Mouse (Mus musculus) heart, embryonic 14.5 days (tissue): ENCODE data around the gene Diaph2. TPM values are rescaled to one million over a fixed set of nuclear protein-coding genes. Genes with fewer than 3 reads are reported as not detected.

ENCODE experiments used
- ATAC-seq: fragments of 200-750 bp; cut with Nextera tagmentation; 2 replicates; pipeline ENCODE4 v1.8.0; 2017; ENCODE audit warnings: low read depth, moderate TSS enrichment; ENCODE audit not compliant: insufficient number of reproducible peaks, insufficient read depth, low FRiP score
- H3K27ac ChIP-seq, 2 experiments: fragments of 200-500 bp in 1 of 2; fragments of 300-500 bp in 1 of 2; sonication (generic) in 1 of 2; replicated peaks in 1 of 2; 2 replicates each; pipeline ENCODE4 v1.5.1; 2012 to 2014; ENCODE audit warnings: low read depth in 2 of 2, low read length in 2 of 2, control low read depth in 1 of 2, mild to moderate bottlenecking in 1 of 2, mixed read lengths in 1 of 2; ENCODE audit not compliant: control insufficient read depth in 1 of 2, insufficient read depth in 1 of 2
- H3K27me3 ChIP-seq: fragments of 300-500 bp; sonication (generic); 2 replicates; pipeline ENCODE4 v1.6.1; 2014; ENCODE audit warnings: mild to moderate bottlenecking, low read length, control low read depth; ENCODE audit not compliant: control insufficient read depth, insufficient read depth
- H3K36me3 ChIP-seq: fragments of 300-500 bp; sonication (generic); 2 replicates; pipeline ENCODE4 v1.6.1; 2014; ENCODE audit warnings: mild to moderate bottlenecking, control low read depth, low read length, mixed read lengths; ENCODE audit not compliant: control insufficient read depth, insufficient read depth
- H3K4me1 ChIP-seq, 2 experiments: fragments of 200-500 bp in 1 of 2; fragments of 300-500 bp in 1 of 2; sonication (generic) in 1 of 2; 2 replicates each; pipeline ENCODE4 v1.6.1; 2012 to 2014; ENCODE audit warnings: low read length in 2 of 2, control low read depth in 1 of 2, mixed read lengths in 1 of 2; ENCODE audit not compliant: control insufficient read depth in 2 of 2, insufficient read depth in 2 of 2
- H3K4me2 ChIP-seq: fragments of 300-500 bp; sonication (generic); 2 replicates; pipeline ENCODE4 v1.6.1; 2014; ENCODE audit warnings: mild to moderate bottlenecking, low read length
- H3K4me3 ChIP-seq, 2 experiments: fragments of 200-500 bp in 1 of 2; fragments of 300-500 bp in 1 of 2; sonication (generic) in 1 of 2; 2 replicates each; pipeline ENCODE4 v1.5.1; 2012 to 2014; ENCODE audit warnings: low read length in 2 of 2, mild to moderate bottlenecking in 2 of 2, control low read depth in 1 of 2, low read depth in 1 of 2, moderate library complexity in 1 of 2; ENCODE audit not compliant: control insufficient read depth in 1 of 2, insufficient read depth in 1 of 2
- H3K9ac ChIP-seq: fragments of 300-500 bp; sonication (generic); 2 replicates; pipeline ENCODE4 v1.6.1; 2014; ENCODE audit warnings: mild to moderate bottlenecking, low read length
- H3K9me3 ChIP-seq: fragments of 300-500 bp; sonication (generic); 2 replicates; pipeline ENCODE4 v1.6.1; 2016; ENCODE audit warnings: low read length, control low read depth; ENCODE audit not compliant: control insufficient read depth
- WGBS: fragments of 180-500 bp; shearing (Covaris S2); extraction: QIAGEN DNeasy Blood & Tissue Kit; methylation state at CpG from one replicate; pipeline ENCODE4 v1.1.7; 2014; 5-methylcytosine and 5-hydroxymethylcytosine counted together
- polyA plus RNA-seq: library from polyadenylated mRNA; unstranded; fragments of >200 nt; fragmentation: Nextera tagmentation; extraction: Ambion mirVana; gene quantifications from 2 replicates; pipeline ENCODE4 v1.2.1, GENCODE M21; 2014

Diaph2 gene
- polyA plus RNA-seq, 1 experiment from 2014 or later: 6.8 TPM

DNA sequence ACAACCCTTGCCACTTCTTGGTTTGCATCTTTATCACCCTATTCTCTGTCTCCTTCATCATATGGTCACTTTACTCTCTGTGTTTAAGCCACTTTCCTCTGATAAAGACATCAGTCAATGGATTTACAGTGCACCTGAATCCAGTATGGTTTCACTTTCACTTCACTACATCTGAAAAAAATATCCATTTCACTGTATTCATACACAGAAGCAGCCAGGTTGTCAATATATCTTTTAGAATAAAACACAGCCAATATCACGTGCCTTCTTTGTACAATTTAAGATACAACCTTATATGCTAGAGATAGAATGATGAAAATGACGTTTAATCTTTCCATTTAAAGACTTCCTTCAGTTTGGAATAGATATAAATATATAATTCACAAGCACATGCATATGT is 673.6 kb downstream of the Diaph2 start:
- Histone ChIP-seq H3K9ac (no peak overlapping the region), H3K36me3 (no peaks in the 10 kb centered on the region), H3K27ac (no peak overlapping the region), H3K4me2 (no peak overlapping the region), H3K4me3 (no peak overlapping the region), H3K27me3 (no peaks in the 10 kb centered on the region), H3K4me1 (no peaks in the 10 kb centered on the region), H3K9me3 (no peaks in the 10 kb centered on the region)
- WGBS: 67% methylated on average over 2 of the region's 2 CpGs
- ATAC-seq: no peak

DNA sequence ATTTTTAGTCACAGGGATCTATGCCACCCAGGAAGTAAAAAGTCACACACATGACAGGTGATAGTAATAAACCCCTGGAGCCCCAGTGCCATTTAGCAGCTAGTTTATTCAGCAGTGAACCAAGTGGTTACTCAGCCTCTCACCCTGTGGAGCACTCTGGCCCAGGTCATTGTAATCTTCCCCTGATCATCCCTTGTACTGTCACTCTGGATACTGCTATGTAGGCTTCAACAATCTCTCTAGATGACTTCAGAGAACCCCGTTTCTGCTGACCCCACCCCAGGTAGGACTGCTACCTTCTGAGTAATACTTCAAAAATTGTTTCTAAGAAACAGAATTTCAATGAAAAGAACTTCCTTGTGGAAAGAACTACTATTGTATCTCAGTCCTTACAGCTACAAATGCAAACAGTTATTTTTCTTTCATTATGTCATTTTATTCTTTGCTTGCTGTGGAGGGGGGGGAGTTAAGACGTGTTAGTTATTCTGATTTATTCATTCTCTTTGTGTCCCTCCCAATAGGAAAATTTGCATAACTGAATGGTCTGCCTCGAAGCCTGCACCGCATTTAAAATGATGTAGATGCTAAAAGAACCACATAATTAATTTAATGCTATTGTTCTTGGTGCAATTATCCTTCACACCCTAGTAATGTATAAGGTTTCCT is 702.4 kb downstream of the Diaph2 start:
- H3K27ac ChIP-seq: no peak overlapping the region
- no peaks in the 10 kb centered on the region for H3K4me1 ChIP-seq
- no peak for ATAC-seq
- H3K4me3 ChIP-seq: no peak overlapping the region
- no peak overlapping the region for H3K9ac ChIP-seq
- H3K36me3 ChIP-seq: no peaks in the 10 kb centered on the region
- H3K9me3 ChIP-seq: no peaks in the 10 kb centered on the region
- H3K4me2 ChIP-seq: no peak overlapping the region
- H3K27me3 ChIP-seq: no peaks in the 10 kb centered on the region
- 60% methylated on average over 4 of the region's 4 CpGs for WGBS

DNA sequence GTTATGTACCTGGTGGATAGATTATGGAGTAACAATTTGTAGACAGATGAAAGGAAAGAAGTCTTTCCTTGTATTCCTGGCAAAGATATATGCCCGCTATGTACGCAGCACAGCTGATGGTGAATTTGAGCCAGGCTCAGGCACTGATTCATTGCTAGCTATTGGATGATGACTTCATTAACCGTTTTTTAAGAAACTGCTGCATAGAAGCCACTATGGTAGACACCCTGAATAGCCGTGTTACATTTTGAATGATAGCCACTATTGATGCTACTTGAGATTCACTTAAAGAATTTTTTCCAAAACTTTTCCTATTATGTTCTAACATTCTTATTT is 702.9 kb downstream of the Diaph2 start:
- Histone ChIP-seq H3K36me3 (no peaks in the 10 kb centered on the region), H3K4me3 (no peak overlapping the region), H3K27ac (no peak overlapping the region), H3K4me1 (no peaks in the 10 kb centered on the region), H3K27me3 (no peaks in the 10 kb centered on the region), H3K9me3 (no peaks in the 10 kb centered on the region), H3K4me2 (no peak overlapping the region), H3K9ac (no peak overlapping the region)
- ATAC-seq: no peak
- whole genome bisulfite sequencing: 80% methylated on average over 4 of the region's 4 CpGs

DNA sequence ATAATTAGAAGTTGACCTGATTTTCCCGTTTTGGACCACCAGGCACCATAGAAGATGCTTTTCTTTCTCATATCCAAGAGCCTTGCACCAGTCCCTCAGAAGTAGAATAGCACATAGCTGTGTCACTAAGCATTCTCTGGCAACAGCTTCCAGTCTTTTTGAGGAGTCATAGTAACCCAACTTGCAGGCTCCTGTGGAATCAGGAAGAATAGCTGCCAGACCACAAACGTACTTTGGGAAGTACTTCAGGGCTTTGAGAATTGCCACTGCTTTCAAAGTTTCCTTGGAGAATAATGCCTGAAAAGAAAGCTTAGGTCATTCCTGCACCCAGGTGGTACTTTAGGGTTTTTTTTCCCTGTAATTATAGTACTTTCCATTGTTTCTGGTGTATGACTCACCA is 723.6 kb downstream of the Diaph2 start:
- H3K27me3 ChIP-seq: no peaks in the 10 kb centered on the region
- H3K36me3 ChIP-seq: no peaks in the 10 kb centered on the region
- no peak for ATAC-seq
- 54% methylated on average over 2 of the region's 2 CpGs for WGBS
- H3K27ac ChIP-seq: no peak overlapping the region
- H3K4me2 ChIP-seq: no peak overlapping the region
- H3K4me3 ChIP-seq: no peak overlapping the region
- H3K9ac ChIP-seq: no peak overlapping the region
- H3K4me1 ChIP-seq: no peaks in the 10 kb centered on the region
- H3K9me3 ChIP-seq: no peaks in the 10 kb centered on the region

DNA sequence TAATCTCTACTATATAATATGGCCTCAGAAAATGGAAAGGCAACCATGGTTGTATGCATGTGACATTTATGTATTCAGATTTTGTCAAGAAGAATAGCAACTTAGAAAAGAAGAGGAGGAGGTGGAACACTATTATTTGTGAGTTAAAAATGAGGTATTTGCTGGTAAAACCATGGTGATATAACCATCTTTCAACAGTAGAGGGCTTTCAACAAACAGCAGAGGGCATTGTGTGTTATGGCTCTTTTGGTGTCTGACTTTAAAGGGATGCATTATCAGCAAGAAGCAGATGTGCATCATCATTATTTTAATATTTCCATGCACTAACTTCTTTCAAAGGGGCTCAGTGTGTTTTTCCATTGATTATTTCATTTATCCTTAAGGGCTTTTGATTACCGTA is 731.3 kb downstream of the Diaph2 start:
- Histone ChIP-seq H3K9me3 (no peaks in the 10 kb centered on the region), H3K4me3 (no peak overlapping the region), H3K4me2 (no peak overlapping the region), H3K36me3 (no peaks in the 10 kb centered on the region), H3K27me3 (no peaks in the 10 kb centered on the region), H3K27ac (no peak overlapping the region), H3K9ac (no peak overlapping the region), H3K4me1 (no peaks in the 10 kb centered on the region)
- ATAC-seq: no peak
- 83% methylated on average over 1 of the region's 1 CpGs for WGBS

DNA sequence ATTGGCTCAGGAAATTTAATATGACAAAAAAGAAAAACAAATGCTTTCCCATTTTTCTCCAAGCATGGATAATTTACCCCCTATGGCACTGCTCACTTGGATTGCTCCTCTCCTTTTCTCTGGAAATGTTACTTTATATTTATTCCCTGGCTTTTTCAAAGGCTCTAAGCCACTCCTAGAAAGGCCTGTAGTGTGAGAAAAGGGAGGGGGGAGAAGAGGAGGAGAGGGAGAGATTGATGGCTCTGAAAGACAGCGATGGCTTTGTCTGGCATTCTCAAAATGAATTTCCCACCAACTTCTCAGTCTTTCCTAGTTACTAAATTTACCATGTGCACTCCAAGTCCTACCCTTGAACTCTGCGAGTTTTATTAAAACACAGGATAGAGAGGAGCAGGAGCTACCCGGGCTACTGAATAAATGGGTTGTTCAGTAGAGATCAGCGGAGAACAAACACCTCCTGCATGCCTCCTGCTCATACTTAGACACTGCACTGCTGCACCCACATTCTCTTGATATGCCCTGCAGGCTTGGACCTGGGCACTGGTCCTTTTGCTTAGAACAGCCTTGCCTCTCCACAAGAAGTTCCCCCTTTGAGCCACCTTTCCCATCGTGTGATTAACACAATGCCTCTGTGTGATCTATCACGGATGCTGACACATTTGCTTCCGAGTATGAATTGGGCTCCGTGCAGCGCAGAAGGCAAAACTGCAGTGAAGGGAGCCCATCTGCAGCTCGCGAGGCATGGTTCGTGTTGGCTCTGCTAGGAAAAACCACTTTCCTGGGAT is 753.3 kb downstream of the Diaph2 start:
- Histone ChIP-seq H3K27me3 (no peaks in the 10 kb centered on the region), H3K9me3 (no peaks in the 10 kb centered on the region), H3K4me3 (no peak overlapping the region), H3K4me2 (no peak overlapping the region), H3K27ac (no peak overlapping the region), H3K4me1 (no peaks in the 10 kb centered on the region), H3K9ac (no peak overlapping the region), H3K36me3 (no peaks in the 10 kb centered on the region)
- ATAC-seq: no peak
- WGBS: 66% methylated on average over 12 of the region's 12 CpGs

DNA sequence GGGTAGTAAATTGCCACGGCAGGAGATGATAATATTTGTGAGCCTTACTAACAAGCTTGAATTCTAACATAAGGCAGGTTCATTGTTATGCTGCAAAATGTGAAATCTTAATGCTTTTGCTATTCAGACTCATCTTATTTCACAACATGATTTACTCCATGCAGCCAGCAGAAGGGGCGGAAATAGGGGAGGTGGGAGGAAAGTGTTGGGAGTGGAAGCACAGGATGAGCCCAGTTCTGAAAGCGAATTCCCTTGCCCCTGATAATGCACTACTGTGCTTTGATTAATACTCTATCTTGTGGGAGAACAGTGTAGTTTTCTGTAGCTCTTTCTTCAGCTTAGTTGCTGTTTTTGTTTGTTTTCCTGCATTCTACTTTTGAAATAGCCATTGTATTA is 753.9 kb downstream of the Diaph2 start:
- Histone ChIP-seq H3K27ac (no peak overlapping the region), H3K27me3 (no peaks in the 10 kb centered on the region), H3K4me2 (no peak overlapping the region), H3K9ac (no peak overlapping the region), H3K4me3 (no peak overlapping the region), H3K9me3 (no peaks in the 10 kb centered on the region), H3K4me1 (no peaks in the 10 kb centered on the region), H3K36me3 (no peaks in the 10 kb centered on the region)
- 60% methylated on average over 3 of the region's 3 CpGs for WGBS
- no peak for ATAC-seq

DNA sequence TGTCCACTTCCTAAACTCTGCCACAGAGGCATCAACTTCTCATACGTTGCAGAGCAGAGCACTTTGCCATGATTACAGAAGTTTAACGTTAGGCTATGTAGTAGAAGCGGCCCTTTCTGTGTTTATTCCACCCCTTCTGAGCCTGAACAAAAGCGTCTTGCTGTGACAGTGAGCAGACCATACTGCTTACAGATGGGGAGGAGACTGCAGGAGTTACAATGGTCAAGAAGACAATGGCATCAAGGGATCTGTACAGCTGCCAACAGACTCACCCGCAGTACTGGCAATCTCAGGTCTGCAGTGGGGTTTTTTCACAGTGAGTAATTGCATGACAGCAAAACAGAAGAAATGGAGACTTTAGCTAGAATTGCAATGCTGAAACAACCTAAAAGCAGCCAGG is 756.1 kb downstream of the Diaph2 start:
- H3K27me3 ChIP-seq: no peaks in the 10 kb centered on the region
- H3K4me2 ChIP-seq: no peak overlapping the region
- 37% methylated on average over 5 of the region's 5 CpGs for WGBS
- no peaks in the 10 kb centered on the region for H3K36me3 ChIP-seq
- no peak overlapping the region for H3K9ac ChIP-seq
- no peak overlapping the region for H3K27ac ChIP-seq
- H3K9me3 ChIP-seq: no peaks in the 10 kb centered on the region
- H3K4me3 ChIP-seq: no peak overlapping the region
- H3K4me1 ChIP-seq: no peaks in the 10 kb centered on the region
- no peak for ATAC-seq
